Mouse (Mus musculus) limb, embryonic 14.5 days (tissue): ENCODE measurements around the gene Psmc6. TPM values are rescaled to one million over a fixed set of nuclear protein-coding genes. Genes with fewer than 3 reads are reported as not detected.

Experiments
- ATAC-seq: fragments of 200-750 bp; cut with Nextera tagmentation; 2 replicates; pipeline ENCODE4 v1.8.0; 2017; ENCODE audit warnings: low read depth, moderate number of reproducible peaks, moderate TSS enrichment; ENCODE audit not compliant: low FRiP score
- DNase-seq: peaks from one replicate; pipeline ENCODE4 v3.0.0-alpha.2; 2015; ENCODE audit warnings: low spot score
- H3K27ac ChIP-seq: fragments of 300-500 bp; sonication (generic); replicated peaks from 2 replicates; pipeline ENCODE4 v1.5.1; 2014; ENCODE audit warnings: low read depth, mild to moderate bottlenecking, low read length, moderate library complexity, mixed read lengths
- H3K27me3 ChIP-seq: fragments of 300-500 bp; sonication (generic); 2 replicates; pipeline ENCODE4 v1.6.1; 2014; ENCODE audit warnings: low read length, mixed read lengths; ENCODE audit not compliant: control insufficient read depth, insufficient read depth
- H3K36me3 ChIP-seq: fragments of 300-500 bp; sonication (generic); 2 replicates; pipeline ENCODE4 v1.6.1; 2014; ENCODE audit warnings: mild to moderate bottlenecking, low read length, moderate library complexity, mixed read lengths; ENCODE audit not compliant: control insufficient read depth, insufficient read depth
- H3K4me1 ChIP-seq: fragments of 300-500 bp; sonication (generic); 2 replicates; pipeline ENCODE4 v1.6.1; 2014; ENCODE audit warnings: antibody characterized with exemption, low read length, mixed read lengths; ENCODE audit not compliant: control insufficient read depth, insufficient read depth
- H3K4me2 ChIP-seq: fragments of 300-500 bp; sonication (generic); replicated peaks from 2 replicates; pipeline ENCODE4 v1.6.1; 2014; ENCODE audit warnings: low read depth, mild to moderate bottlenecking, low read length, moderate library complexity; ENCODE audit not compliant: severe bottlenecking
- H3K4me3 ChIP-seq: fragments of 300-500 bp; sonication (generic); replicated peaks from 2 replicates; pipeline ENCODE4 v1.5.1; 2014; ENCODE audit warnings: low read length
- H3K9ac ChIP-seq: fragments of 300-500 bp; sonication (generic); 2 replicates; pipeline ENCODE4 v1.6.1; 2014; ENCODE audit warnings: mild to moderate bottlenecking, low read depth, low read length, moderate library complexity; ENCODE audit not compliant: severe bottlenecking
- H3K9me3 ChIP-seq: fragments of 300-500 bp; sonication (generic); 2 replicates; pipeline ENCODE4 v1.6.1; 2016; ENCODE audit warnings: low read length; ENCODE audit not compliant: control insufficient read depth
- POLR2A ChIP-seq: fragments of 200-500 bp; IDR thresholded peaks from 2 replicates; pipeline ENCODE4 v1.8.0; 2012; ENCODE audit warnings: inconsistent platforms, mild to moderate bottlenecking, moderate library complexity, borderline replicate concordance; ENCODE audit not compliant: insufficient read depth, insufficient read length; ENCODE audit errors: extremely low read depth
- whole genome bisulfite sequencing: fragments of 180-500 bp; shearing (Covaris S2); extraction: QIAGEN DNeasy Blood & Tissue Kit; methylation state at CpG from one replicate; pipeline ENCODE4 v1.1.7; 2014; 5-methylcytosine and 5-hydroxymethylcytosine counted together
- polyA plus RNA-seq, 2 experiments: library from polyadenylated mRNA; depleted of rRNA in 1 of 2; stranded (reverse) in 1 of 2; unstranded in 1 of 2; fragments of >200 nt; fragmentation: Nextera tagmentation in 1 of 2; extraction: Ambion mirVana in 1 of 2; gene quantifications; 2 replicates each; pipeline versions ENCODE4 v1.2.1 to v1.2.3; 2012 to 2014

Psmc6 gene
- 91.9 and 124 TPM in 2 replicates for polyA plus RNA-seq (2012; rRNA removed)
- polyA plus RNA-seq (2014; fragmentation: Nextera tagmentation; extraction: Ambion mirVana): 147 and 166 TPM in 2 replicates

- WGBS: 0% methylated on average over 38 of the region's 44 CpGs
- peak; percentile 97 for ATAC-seq
- Histone ChIP-seq H3K4me1 (peaks cover 3% of the 10 kb centered on the region; the same call in 1 of the 2 replicates), H3K36me3 (peaks cover 29% of the 10 kb centered on the region), H3K4me2 (peak within 1 kb of the TSS; percentile 58), H3K9me3 (no peaks in the 10 kb centered on the region), H3K4me3 (peak within 1 kb of the TSS; percentile 76), H3K27ac (peak within 1 kb of the TSS; percentile 55), H3K27me3 (no peaks in the 10 kb centered on the region), H3K9ac (peak within 1 kb of the TSS; percentile 87)
- peak; percentile 90; the same call in 1 of the 2 replicates for TF ChIP-seq POLR2A
- DNase-seq: peak; percentile 95
Measured at GRCm38 (mm10) chr14:45329589-45330181, at the start of gene Psmc6. Psmc6 (plus strand) TSS chr14:45329788.

- TF ChIP-seq POLR2A: no peak
- Histone ChIP-seq H3K4me3 (no peak overlapping the region), H3K27ac (no peak overlapping the region), H3K36me3 (peaks cover 8% of the 10 kb centered on the region; the same call in 1 of the 2 replicates), H3K9me3 (no peaks in the 10 kb centered on the region), H3K9ac (no peak overlapping the region), H3K27me3 (no peaks in the 10 kb centered on the region), H3K4me2 (no peak overlapping the region), H3K4me1 (no peaks in the 10 kb centered on the region)
- no peak for DNase-seq
- no peak for ATAC-seq
- 84% methylated on average over 3 of the region's 3 CpGs for WGBS
Measured at GRCm38 (mm10) chr14:45282066-45282465, 47.5 kb upstream of the Psmc6 start.

- no peaks in the 10 kb centered on the region for H3K27me3 ChIP-seq
- no peak overlapping the region for H3K27ac ChIP-seq
- H3K36me3 ChIP-seq: peaks cover 23% of the 10 kb centered on the region
- H3K4me3 ChIP-seq: no peak overlapping the region
- no peak for TF ChIP-seq POLR2A
- H3K9me3 ChIP-seq: no peaks in the 10 kb centered on the region
- no peak overlapping the region for H3K9ac ChIP-seq
- H3K4me1 ChIP-seq: no peaks in the 10 kb centered on the region
- 70% methylated on average over 4 of the region's 4 CpGs for WGBS
- ATAC-seq (no peak), DNase-seq (no peak)
- H3K4me2 ChIP-seq: no peak overlapping the region
Measured at GRCm38 (mm10) chr14:45291608-45292007, 38.0 kb upstream of the Psmc6 start.

GRCm38 (mm10) chr14:45303939-45304338 is 25.6 kb upstream of the Psmc6 start:
- no peak for ATAC-seq
- Histone ChIP-seq H3K4me3 (no peak overlapping the region), H3K4me1 (no peaks in the 10 kb centered on the region), H3K9me3 (no peaks in the 10 kb centered on the region), H3K27me3 (no peaks in the 10 kb centered on the region), H3K27ac (no peak overlapping the region), H3K36me3 (peaks cover 21% of the 10 kb centered on the region), H3K4me2 (no peak overlapping the region), H3K9ac (no peak overlapping the region)
- WGBS: 79% methylated on average over 4 of the region's 4 CpGs
- no peak for TF ChIP-seq POLR2A
- no peak for DNase-seq

- TF ChIP-seq POLR2A: no peak
- no peak overlapping the region for H3K4me2 ChIP-seq
- no peak overlapping the region for H3K4me3 ChIP-seq
- H3K9ac ChIP-seq: no peak overlapping the region
- H3K27me3 ChIP-seq: no peaks in the 10 kb centered on the region
- WGBS: 76% methylated on average over 4 of the region's 4 CpGs
- ATAC-seq (no peak), DNase-seq (no peak)
- H3K9me3 ChIP-seq: no peaks in the 10 kb centered on the region
- no peak overlapping the region for H3K27ac ChIP-seq
- H3K4me1 ChIP-seq: no peaks in the 10 kb centered on the region
- H3K36me3 ChIP-seq: peaks cover 16% of the 10 kb centered on the region
Measured at GRCm38 (mm10) chr14:45304389-45304788, 25.2 kb upstream of the Psmc6 start.
